ENCODE assay signal across 13 mouse cellular contexts in genomic region chr17:84420276-84420639, GRCm38 (mm10). TPM values are rescaled to one million over a fixed set of nuclear protein-coding genes. Genes with fewer than 3 reads are reported as not detected.
A peak's percentile ranks its signal among the peaks of the same experiment; 100 is the strongest.
DNase-seq lines count a peak whose midpoint lies in the region; ATAC-seq and TF ChIP-seq lines count a peak whose summit lies in the region.
"Had no signal": no experiment of that assay in that cellular context is flagged by ENCODE, and none has a peak within 500 bp of the region (broad histone marks: within the 10 kb centered on the region; RNA-seq: fewer than 3 reads in every experiment).

No protein-coding gene starts in this region.

- DNase-seq in spleen, adult 2 months (ENCODE audit: low read depth in 1 of 2, low spot score in 2 of 2), result no peak
- DNase-seq in spleen, adult 12 weeks (ENCODE audit: low spot score), result no peak
- no peak for DNase-seq in T-cell, adult 2 months (ENCODE audit: low spot score)
- no peak for DNase-seq in cerebellum, adult 9-11 months
- DNase-seq: adrenal gland, adult 8-10 months had no signal

- H3K4me2 ChIP-seq in hindbrain, embryonic 12.5 days (replicated peaks), result no peak overlapping the region
- H3K4me2 ChIP-seq in hindbrain, embryonic 13.5 days, result no peak overlapping the region
- H3K4me2 ChIP-seq in stomach, embryonic 14.5 days (replicated peaks; ENCODE audit: low read depth, low read length), result no peak overlapping the region
- H3K4me2 ChIP-seq: hindbrain, embryonic 14.5 days had no signal

- H3K36me3 ChIP-seq in hindbrain, embryonic 12.5 days, result peaks cover 28% of the 10 kb centered on the region
- peaks cover 37% of the 10 kb centered on the region for H3K36me3 ChIP-seq in hindbrain, embryonic 13.5 days
- peaks cover 9% of the 10 kb centered on the region for H3K36me3 ChIP-seq in spleen, adult 2 months (ENCODE audit: control insufficient read depth, insufficient read depth, low read length)
- peaks cover 21% of the 10 kb centered on the region for H3K36me3 ChIP-seq in stomach, embryonic 14.5 days (ENCODE audit: control insufficient read depth, insufficient read depth, low read length)

- H3K4me3 ChIP-seq in hindbrain, embryonic 12.5 days, result no peak overlapping the region
- H3K4me3 ChIP-seq in hindbrain, embryonic 13.5 days, result no peak overlapping the region
- no peak overlapping the region for H3K4me3 ChIP-seq in spleen, adult 2 months (ENCODE audit: extremely low read depth, insufficient read depth, insufficient read length)
- no peak overlapping the region for H3K4me3 ChIP-seq in stomach, embryonic 14.5 days (ENCODE audit: low read depth, low read length)
- H3K4me3 ChIP-seq: megakaryocyte, embryonic 14.5 days had no signal

- H3K9ac ChIP-seq in hindbrain, embryonic 12.5 days, result 0 out of 2 replicates have a peak overlapping the region, but pooled peaks have one; percentile 4
- no peak overlapping the region for H3K9ac ChIP-seq in hindbrain, embryonic 13.5 days
- no peak overlapping the region for H3K9ac ChIP-seq in stomach, embryonic 14.5 days (replicated peaks; ENCODE audit: low read depth, low read length)
- H3K9ac ChIP-seq: forebrain, postnatal 0 days; hindbrain, embryonic 14.5 days had no signal

- no peak for TF ChIP-seq CTCF in spleen, adult 2 months (IDR thresholded peaks at IDR 0.05; ENCODE audit: extremely low read depth, insufficient read depth, insufficient read length, insufficient replicate concordance)

- no peaks in the 10 kb centered on the region for H3K9me3 ChIP-seq in hindbrain, embryonic 12.5 days (replicated peaks)
- no peaks in the 10 kb centered on the region for H3K9me3 ChIP-seq in hindbrain, embryonic 13.5 days
- no peaks in the 10 kb centered on the region for H3K9me3 ChIP-seq in stomach, embryonic 14.5 days (ENCODE audit: control insufficient read depth, low read depth, low read length)
- H3K9me3 ChIP-seq: G1E; megakaryocyte, embryonic 14.5 days had no signal

- 84% methylated on average over 3 of the region's 3 CpGs for WGBS in hindbrain, embryonic 12.5 days
- WGBS in hindbrain, embryonic 13.5 days, result 89% methylated on average over 3 of the region's 3 CpGs
- WGBS in spleen, adult 2 months, result 71% methylated on average over 3 of the region's 3 CpGs
- 74% methylated on average over 3 of the region's 3 CpGs for WGBS in stomach, embryonic 14.5 days

- no peaks in the 10 kb centered on the region for H3K27me3 ChIP-seq in hindbrain, embryonic 12.5 days
- no peaks in the 10 kb centered on the region for H3K27me3 ChIP-seq in hindbrain, embryonic 13.5 days
- H3K27me3 ChIP-seq in spleen, adult 2 months (ENCODE audit: control insufficient read depth, insufficient read depth, low read length), result no peaks in the 10 kb centered on the region
- no peaks in the 10 kb centered on the region for H3K27me3 ChIP-seq in stomach, embryonic 14.5 days (ENCODE audit: control insufficient read depth, insufficient read depth, low read length)
- H3K27me3 ChIP-seq: megakaryocyte, embryonic 14.5 days had no signal

- no peak for TF ChIP-seq POLR2A in spleen, adult 2 months (IDR thresholded peaks at IDR 0.05; ENCODE audit: low read depth, low read length)

- H3K4me1 ChIP-seq in hindbrain, embryonic 12.5 days, result peaks cover 3% of the 10 kb centered on the region; the same call in 1 of the 2 replicates
- H3K4me1 ChIP-seq in hindbrain, embryonic 13.5 days (replicated peaks), result no peaks in the 10 kb centered on the region
- peaks cover 8% of the 10 kb centered on the region; the same call in 1 of the 2 replicates for H3K4me1 ChIP-seq in spleen, adult 2 months (ENCODE audit: control insufficient read depth, insufficient read depth, insufficient read length)
- H3K4me1 ChIP-seq in stomach, embryonic 14.5 days (ENCODE audit: control insufficient read depth, insufficient read depth, low read length), result peaks cover 10% of the 10 kb centered on the region

- peak overlapping the region; percentile 30; the same call in 1 of the 2 replicates for H3K27ac ChIP-seq in hindbrain, embryonic 12.5 days
- H3K27ac ChIP-seq in hindbrain, embryonic 13.5 days, result no peak overlapping the region
- peak overlapping the region; percentile 69 for H3K27ac ChIP-seq in spleen, adult 2 months (ENCODE audit: insufficient read depth, low read length)
- peak overlapping the region; percentile 35 for H3K27ac ChIP-seq in stomach, embryonic 14.5 days (ENCODE audit: low read length)
- H3K27ac ChIP-seq: hindbrain, embryonic 14.5 days had no signal

- no peak for ATAC-seq in hindbrain, embryonic 12.5 days (ENCODE audit: low FRiP score)
- ATAC-seq in hindbrain, embryonic 13.5 days (ENCODE audit: low FRiP score), result no peak
- ATAC-seq in inflammation-experienced regulatory T-cells, adult 6 months, result peak; percentile 39
- no peak for ATAC-seq in stomach, embryonic 14.5 days (ENCODE audit: insufficient number of reproducible peaks, insufficient read depth, low FRiP score, low read depth)

RNA-seq across cellular contexts. Expression of gene Thada, which starts 45.7 kb away (rescaled TPM):
- 9.9 TPM in 2 replicates for polyA plus RNA-seq in hindbrain, embryonic 12.5 days (2016; fragmentation: Nextera tagmentation; extraction: Ambion mirVana)
- 6.1 and 8.5 TPM in 2 replicates for polyA plus RNA-seq in hindbrain, embryonic 13.5 days (2015; fragmentation: Nextera tagmentation; extraction: Ambion mirVana)
- 17.2 and 17.4 TPM in 2 replicates for polyA plus RNA-seq in spleen, adult 2 months (2012; rRNA removed)
- polyA plus RNA-seq in inflammation-experienced regulatory T-cells, adult 6 months (2017; shearing (Covaris generic)), result 100 to 1,000 TPM in 2 of 3 experiments, 10 to 100 TPM in 1; 19.3 to 113 (median 105) TPM
- polyA plus RNA-seq in stomach, embryonic 14.5 days (2014; fragmentation: Nextera tagmentation; extraction: Ambion mirVana), result 14.6 and 15.9 TPM in 2 replicates
